Mouse (Mus musculus) heart, postnatal 0 days (tissue): ENCODE results near the gene Sh2d3c. TPM values are rescaled to one million over a fixed set of nuclear protein-coding genes. Genes with fewer than 3 reads are reported as not detected.

ENCODE experiments used
- ATAC-seq: fragments of 200-750 bp; cut with Nextera tagmentation; 2 replicates; pipeline ENCODE4 v1.8.0; 2017; ENCODE audit warnings: low read depth, moderate number of reproducible peaks, moderate library complexity; ENCODE audit not compliant: insufficient read depth
- DNase-seq: peaks from one replicate; pipeline ENCODE4 v3.0.0-alpha.2; 2016; ENCODE audit warnings: low spot score
- H3K27ac ChIP-seq: fragments of 300-500 bp; sonication (generic); 2 replicates; pipeline ENCODE4 v1.5.1; 2014; ENCODE audit warnings: low read depth, mild to moderate bottlenecking
- H3K27me3 ChIP-seq: fragments of 300-500 bp; sonication (generic); 2 replicates; pipeline ENCODE4 v1.6.1; 2014; ENCODE audit warnings: low read length, mixed read lengths; ENCODE audit not compliant: control insufficient read depth, insufficient read depth
- H3K36me3 ChIP-seq: fragments of 300-500 bp; sonication (generic); replicated peaks from 2 replicates; pipeline ENCODE4 v1.6.1; 2014; ENCODE audit warnings: low read length, mixed read lengths; ENCODE audit not compliant: control insufficient read depth, insufficient read depth
- H3K4me1 ChIP-seq: fragments of 300-500 bp; sonication (generic); 2 replicates; pipeline ENCODE4 v1.6.1; 2014; ENCODE audit warnings: antibody characterized with exemption; ENCODE audit not compliant: control insufficient read depth, insufficient read depth
- H3K4me2 ChIP-seq: fragments of 300-500 bp; sonication (generic); 2 replicates; pipeline ENCODE4 v1.6.1; 2014; ENCODE audit warnings: low read depth, mild to moderate bottlenecking, low read length, moderate library complexity
- H3K4me3 ChIP-seq: fragments of 300-500 bp; sonication (generic); 2 replicates; pipeline ENCODE4 v1.5.1; 2014; ENCODE audit warnings: low read depth, low read length
- H3K9ac ChIP-seq: fragments of 300-500 bp; sonication (generic); replicated peaks from 2 replicates; pipeline ENCODE4 v1.6.1; 2014; ENCODE audit warnings: low read depth, low read length, mixed read lengths
- H3K9me3 ChIP-seq: fragments of 300-500 bp; sonication (generic); replicated peaks from 2 replicates; pipeline ENCODE4 v1.6.1; 2016; ENCODE audit warnings: low read length; ENCODE audit not compliant: control insufficient read depth
- CTCF ChIP-seq: IDR thresholded peaks from 2 replicates; pipeline ENCODE4 v1.5.1; 2016; ENCODE audit warnings: antibody characterized with exemption, control low read depth, low read depth
- EP300 ChIP-seq: IDR thresholded peaks from 2 replicates; pipeline ENCODE4 v1.6.1; 2016; ENCODE audit warnings: antibody characterized with exemption, low read depth
- WGBS: fragments of 180-500 bp; shearing (Covaris S2); extraction: QIAGEN DNeasy Blood & Tissue Kit; methylation state at CpG from one replicate; pipeline ENCODE4 v1.1.7; 2014; 5-methylcytosine and 5-hydroxymethylcytosine counted together
- polyA plus RNA-seq: library from polyadenylated mRNA; unstranded; fragments of >200 nt; fragmentation: Nextera tagmentation; extraction: Ambion mirVana; gene quantifications from 2 replicates; pipeline ENCODE4 v1.2.1, GENCODE M21; 2015
- total RNA-seq: library from RNA; depleted of rRNA; stranded (reverse); fragments of >200 nt; gene quantifications from 2 replicates; pipeline ENCODE4 v1.2.3, GENCODE M21; 2014; ENCODE audit warnings: low replicate concordance

The Sh2d3c gene
- total and polyA plus RNA-seq, 2 experiments from 2014 or later, result 17.0 to 24.2 TPM

- DNase-seq (no peak), ATAC-seq (no peak)
- Histone ChIP-seq H3K36me3 (no peaks in the 10 kb centered on the region; the same call in 1 of the 2 replicates), H3K9me3 (no peaks in the 10 kb centered on the region), H3K4me2 (no peak overlapping the region), H3K27ac (peak overlapping the region; percentile 87), H3K4me3 (no peak overlapping the region), H3K9ac (no peak overlapping the region), H3K27me3 (peaks cover 5% of the 10 kb centered on the region), H3K4me1 (peaks cover 5% of the 10 kb centered on the region)
- 39% methylated on average over 3 of the region's 3 CpGs for WGBS
- TF ChIP-seq CTCF (no peak), EP300 (no peak)
Measured at GRCm38 (mm10) chr2:32736306-32736829, 15.5 kb downstream of the Sh2d3c start.

GRCm38 (mm10) chr2:32737008-32737407, 16.2 kb downstream of the Sh2d3c start:
- H3K4me1 ChIP-seq, result peaks cover 8% of the 10 kb centered on the region
- H3K4me2 ChIP-seq, result no peak overlapping the region
- H3K4me3 ChIP-seq, result no peak overlapping the region
- WGBS, result 46% methylated on average over 6 of the region's 6 CpGs
- H3K27ac ChIP-seq, result peak overlapping the region; percentile 87
- ATAC-seq (no peak), DNase-seq (no peak)
- TF ChIP-seq EP300 (no peak), CTCF (no peak)
- H3K9ac ChIP-seq, result no peak overlapping the region
- peaks cover 11% of the 10 kb centered on the region for H3K27me3 ChIP-seq
- H3K36me3 ChIP-seq, result no peaks in the 10 kb centered on the region; the same call in 1 of the 2 replicates
- no peaks in the 10 kb centered on the region for H3K9me3 ChIP-seq

GRCm38 (mm10) chr2:32739311-32739710, 18.5 kb downstream of the Sh2d3c start:
- Histone ChIP-seq H3K9ac (no peak overlapping the region), H3K4me2 (no peak overlapping the region), H3K4me1 (peaks cover 8% of the 10 kb centered on the region), H3K36me3 (no peaks in the 10 kb centered on the region; the same call in 1 of the 2 replicates), H3K27ac (no peak overlapping the region), H3K4me3 (no peak overlapping the region), H3K9me3 (no peaks in the 10 kb centered on the region), H3K27me3 (peaks cover 20% of the 10 kb centered on the region)
- WGBS, result 68% methylated on average over 4 of the region's 4 CpGs
- no peak for TF ChIP-seq CTCF
- no peak for ATAC-seq
- no peak for DNase-seq

- peaks cover 20% of the 10 kb centered on the region for H3K27me3 ChIP-seq
- peak within 1 kb of the TSS; percentile 66 for H3K4me2 ChIP-seq
- H3K4me3 ChIP-seq, result peak within 1 kb of the TSS; percentile 41
- peaks cover 8% of the 10 kb centered on the region; the same call in 1 of the 2 replicates for H3K4me1 ChIP-seq
- TF ChIP-seq CTCF (no peak), EP300 (no peak)
- peaks cover 9% of the 10 kb centered on the region for H3K36me3 ChIP-seq
- 18% methylated on average over 10 of the region's 11 CpGs for WGBS
- no peak for DNase-seq
- H3K9me3 ChIP-seq, result no peaks in the 10 kb centered on the region
- no peak for ATAC-seq
- H3K9ac ChIP-seq, result 0 out of 2 replicates have a peak within 1 kb of the TSS, but pooled peaks have one; percentile 3
- H3K27ac ChIP-seq, result no peak within 1 kb of the TSS
Measured at GRCm38 (mm10) chr2:32740916-32741272, 20.0 kb downstream of the Sh2d3c start, which contains the start of gene 6330409D20Rik. TSS of gene 6330409D20Rik (minus strand) at chr2:32741016.

GRCm38 (mm10) chr2:32741273-32742172, 20.7 kb downstream of the Sh2d3c start:
- H3K9ac ChIP-seq, result 0 out of 2 replicates have a peak overlapping the region, but pooled peaks have one; percentile 3
- H3K36me3 ChIP-seq, result peaks cover 13% of the 10 kb centered on the region
- H3K27me3 ChIP-seq, result peaks cover 20% of the 10 kb centered on the region
- H3K27ac ChIP-seq, result no peak overlapping the region
- H3K9me3 ChIP-seq, result no peaks in the 10 kb centered on the region
- H3K4me2 ChIP-seq, result peak overlapping the region; percentile 66
- H3K4me3 ChIP-seq, result peak overlapping the region; percentile 41
- WGBS, result 18% methylated on average over 36 of the region's 58 CpGs
- DNase-seq (peak; percentile 9), ATAC-seq (peak; percentile 18; the same call in 1 of the 2 replicates)
- TF ChIP-seq EP300 (no peak), CTCF (no peak)
- peaks cover 8% of the 10 kb centered on the region; the same call in 1 of the 2 replicates for H3K4me1 ChIP-seq
